Mouse (Mus musculus) heart, postnatal 0 days (tissue): ENCODE results near the gene Arl6ip5.

Source experiments
- CTCF ChIP-seq: IDR thresholded peaks from 2 replicates; pipeline ENCODE4 v1.5.1; 2016; ENCODE audit warnings: antibody characterized with exemption, control low read depth, low read depth
- EP300 ChIP-seq: IDR thresholded peaks from 2 replicates; pipeline ENCODE4 v1.6.1; 2016; ENCODE audit warnings: antibody characterized with exemption, low read depth

DNA sequence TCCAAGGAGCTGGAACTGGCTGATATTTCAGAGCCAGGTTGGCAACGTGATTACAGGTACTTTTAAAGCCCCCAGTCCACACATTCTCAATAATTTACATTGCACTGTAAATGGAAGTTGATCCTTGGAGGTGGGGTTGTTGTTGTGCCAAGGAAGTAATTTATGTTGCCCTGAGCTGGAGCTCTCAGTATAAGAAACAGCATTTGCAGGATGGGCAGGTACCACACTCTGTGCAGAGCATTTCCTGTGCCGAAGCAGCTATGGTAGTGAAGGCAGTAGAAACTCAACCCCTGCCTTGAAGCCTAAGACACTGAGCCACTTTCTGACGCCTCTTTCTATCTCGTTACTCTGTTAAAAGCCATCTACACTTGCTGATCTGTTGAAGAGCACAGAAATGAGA, 65.3 kb downstream of the Arl6ip5 start:
- TF ChIP-seq CTCF (no peak), EP300 (no peak)
